Mouse (Mus musculus) skeletal muscle tissue, adult 2 months (tissue): Measurements from ENCODE around the gene Mrps34.

Experiments
- DNase-seq: peaks from one replicate; pipeline ENCODE4 v3.0.0-alpha.2; 2012; ENCODE audit warnings: low read depth, low spot score

The Mrps34 gene

DNA sequence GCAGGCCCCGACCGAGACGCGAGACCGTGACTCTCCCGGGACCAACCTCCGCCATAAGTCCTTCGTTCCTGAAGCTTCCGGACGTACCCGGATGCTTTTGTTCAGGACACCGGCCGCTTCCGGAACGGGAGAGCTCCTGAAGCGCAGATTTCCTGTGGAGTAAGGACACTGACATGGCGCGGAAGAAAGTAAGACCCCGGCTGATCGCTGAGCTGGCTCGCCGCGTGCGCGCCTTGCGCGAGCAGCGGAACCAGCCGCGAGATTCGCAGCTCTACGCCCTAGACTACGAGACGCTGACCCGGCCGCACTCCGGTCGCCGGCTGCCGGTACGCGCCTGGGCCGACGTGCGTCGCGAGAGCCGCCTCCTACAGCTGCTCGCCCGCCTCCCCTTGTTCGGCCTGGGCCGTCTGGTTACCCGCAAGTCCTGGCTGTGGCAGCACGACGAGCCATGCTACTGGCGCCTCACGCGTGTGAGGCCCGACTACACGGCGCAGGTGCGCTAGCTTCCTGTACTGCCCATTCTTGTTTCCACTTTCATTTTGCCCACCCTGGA lies at the start of gene Mrps34, which contains the start of gene Eme2:
Gene Mrps34 (plus strand): TSS at position 122 of the 553 bp plus-strand sequence.
Gene Eme2 (minus strand): TSS at position 93 of the 553 bp plus-strand sequence.
- DNase-seq = peak; percentile 78

DNA sequence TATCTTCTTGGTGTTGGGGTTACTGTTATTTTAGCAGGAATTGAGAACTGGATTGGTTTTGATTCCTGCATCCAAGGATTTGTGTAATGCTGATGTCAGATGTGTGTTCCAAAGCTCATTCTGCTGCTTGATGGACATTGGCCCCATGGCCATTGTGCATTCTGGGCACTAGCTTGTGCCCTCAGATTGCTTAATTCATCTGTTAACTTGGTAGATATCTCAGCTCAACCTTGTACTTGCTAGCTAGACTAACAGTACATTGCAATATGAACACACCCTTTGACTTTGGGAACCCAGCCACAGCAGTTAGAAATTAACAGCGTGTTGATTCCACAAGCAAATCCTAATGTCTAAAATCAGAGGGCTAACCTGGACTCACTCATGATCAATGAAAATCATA lies 47.5 kb upstream of the Mrps34 start:
- no peak for DNase-seq

DNA sequence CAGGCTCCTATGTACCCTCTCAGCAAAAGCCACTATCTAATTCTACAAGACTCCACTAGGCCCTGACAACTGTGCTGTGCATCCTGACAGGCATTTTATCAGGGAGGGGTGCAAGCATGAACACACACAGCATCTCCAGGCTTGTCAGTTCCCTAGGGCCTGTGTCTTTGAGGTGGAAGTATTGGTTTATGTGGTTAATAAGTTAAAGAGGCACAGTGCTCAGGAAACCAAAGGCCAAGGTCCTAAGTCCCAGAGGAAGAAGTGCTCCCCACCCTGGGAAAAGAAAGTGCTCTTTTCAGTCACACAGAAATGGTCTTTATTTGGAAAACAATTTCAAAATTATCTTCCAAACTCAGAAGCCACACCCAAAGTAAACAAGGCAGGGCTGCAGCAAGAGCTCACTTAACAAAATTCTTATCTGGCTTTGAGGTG lies 46.3 kb upstream of the Mrps34 start:
- DNase-seq = no peak

DNA sequence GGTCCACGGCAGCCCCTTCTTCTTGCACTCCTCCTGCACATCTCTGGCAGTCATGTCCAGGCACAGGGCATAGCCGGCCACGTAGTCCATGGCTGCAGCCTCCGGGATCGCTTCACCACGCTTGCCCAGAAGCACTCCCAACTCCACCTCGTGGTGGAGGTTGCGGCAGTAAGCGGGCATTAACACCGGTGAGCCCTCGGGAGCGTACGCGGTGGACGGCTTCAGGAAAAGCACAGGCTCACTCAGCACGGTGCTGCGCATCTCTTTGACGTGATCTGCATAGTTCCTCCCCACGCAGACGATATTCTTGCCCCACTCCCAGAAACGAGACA lies 45.2 kb upstream of the Mrps34 start:
- DNase-seq = no peak

DNA sequence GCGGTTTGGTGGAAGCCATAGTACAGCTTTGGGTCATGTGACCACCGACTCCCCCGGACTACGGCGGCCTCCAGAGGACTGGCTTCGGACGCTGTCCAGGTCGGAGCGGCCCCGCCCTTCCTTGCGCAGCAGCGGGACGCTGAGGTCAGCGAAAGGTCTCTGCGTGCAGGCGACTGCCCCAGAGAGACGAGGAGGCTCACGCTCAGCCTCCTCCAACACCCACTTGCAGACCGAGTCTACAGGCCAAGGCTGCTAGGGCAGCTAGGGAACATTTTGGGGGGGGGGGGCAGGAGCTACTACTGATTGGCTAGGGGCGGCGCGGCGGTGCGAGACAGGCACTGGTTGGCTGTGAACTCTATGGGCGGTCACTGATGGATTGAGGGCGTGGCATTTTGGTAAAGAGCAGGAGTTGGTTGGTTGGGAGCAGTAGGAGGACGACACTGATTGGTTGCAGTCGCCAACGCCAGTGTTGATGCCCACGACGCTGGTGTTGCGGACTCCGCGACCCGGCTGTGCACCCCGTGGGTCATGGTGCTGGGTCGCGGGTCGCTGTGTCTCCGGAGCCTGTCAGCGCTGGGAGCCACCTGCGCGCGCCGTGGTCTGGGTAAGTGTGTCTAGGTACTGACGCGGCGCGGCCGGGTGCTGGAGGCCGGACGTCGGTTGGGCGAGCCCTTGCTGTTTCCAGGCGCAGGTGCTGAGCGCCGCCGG lies 44.7 kb upstream of the Mrps34 start, which contains the start of gene Fahd1:
Gene Fahd1 (minus strand): TSS at position 300 of the 708 bp plus-strand sequence.
- peak; percentile 97 for DNase-seq

DNA sequence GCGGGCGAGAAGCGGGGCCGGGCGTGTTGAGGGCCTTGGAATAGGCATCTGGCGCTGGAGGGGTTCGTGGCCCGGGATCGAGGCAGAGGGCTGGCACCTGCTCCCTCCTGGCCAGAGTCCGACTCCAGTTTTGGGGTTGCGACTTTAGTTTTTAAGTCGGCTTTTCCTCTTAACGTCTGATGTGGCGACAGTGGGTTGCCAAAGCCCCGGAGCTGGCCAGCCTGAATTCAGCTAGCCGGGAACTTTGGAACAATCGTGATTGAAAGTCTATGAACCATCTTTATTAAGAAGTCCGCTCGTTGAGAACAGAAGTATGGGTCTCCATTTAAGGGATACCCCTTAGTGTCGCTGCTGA lies 44.2 kb upstream of the Mrps34 start:
- DNase-seq = no peak

DNA sequence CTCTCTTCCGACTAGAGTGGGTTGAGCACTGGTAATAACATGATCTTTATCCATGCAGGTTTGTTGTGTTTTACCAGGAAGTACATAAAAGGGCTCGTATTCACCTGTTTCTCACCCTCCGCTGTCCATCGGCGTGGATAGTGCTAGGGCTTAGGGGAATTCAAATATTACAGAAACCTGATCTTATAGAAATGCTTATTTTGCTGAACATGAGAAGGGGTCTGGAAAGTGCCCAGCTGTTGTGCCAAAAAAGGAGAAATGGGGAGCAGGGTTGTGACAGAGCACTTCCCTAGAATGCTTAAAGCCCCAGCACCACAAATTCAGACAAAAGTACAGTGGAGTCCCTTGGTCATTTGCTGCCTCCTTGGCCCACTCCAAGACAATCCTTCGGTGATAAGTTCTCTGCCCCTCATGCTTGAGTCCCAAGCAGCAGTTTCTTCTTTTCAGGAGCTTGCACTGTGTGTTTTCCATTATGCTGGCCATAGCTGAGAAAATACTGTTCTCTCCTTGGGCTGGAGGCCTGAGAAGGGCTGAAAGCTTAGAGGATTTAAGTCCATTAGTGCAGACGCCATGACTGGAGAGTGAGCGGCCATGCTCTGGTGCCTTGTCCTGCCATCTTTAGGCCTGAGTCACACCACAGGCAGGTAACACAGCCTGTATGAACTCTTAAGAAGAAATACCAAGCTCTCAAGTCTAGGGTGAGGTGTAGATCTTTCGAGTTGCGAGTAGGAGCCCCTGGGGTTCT lies 43.4 kb upstream of the Mrps34 start:
- DNase-seq = no peak

DNA sequence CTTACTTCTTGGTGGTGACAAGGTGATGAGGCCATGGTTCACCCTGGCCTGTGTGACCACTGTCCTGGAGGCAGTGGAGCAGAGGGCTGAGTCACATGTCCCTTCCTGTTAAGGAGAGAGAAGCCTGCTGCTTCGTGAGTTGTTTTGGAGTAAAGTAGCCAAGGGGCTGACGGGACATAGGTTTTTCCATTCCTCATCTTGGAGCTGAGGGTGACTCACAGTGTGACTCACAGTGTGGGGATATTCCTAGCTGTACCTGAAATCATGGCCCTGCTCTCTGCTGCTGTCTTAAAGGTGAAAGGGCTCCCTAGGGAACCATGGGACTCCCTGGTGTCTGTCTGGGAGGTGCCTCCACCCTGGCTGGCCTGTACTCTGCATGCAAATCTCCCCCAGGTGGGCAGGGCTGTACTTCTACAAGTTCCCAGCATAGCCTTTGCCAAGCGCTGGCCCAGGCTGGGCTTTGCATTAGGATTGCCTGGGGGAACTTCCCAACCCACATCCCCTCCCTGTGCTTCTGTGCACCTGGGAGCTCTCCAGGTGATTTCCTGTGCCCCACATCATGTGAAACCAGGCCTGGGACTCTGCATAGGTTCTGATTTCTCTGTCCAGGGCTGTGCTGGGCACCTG lies 39.0 kb upstream of the Mrps34 start:
- no peak for DNase-seq

DNA sequence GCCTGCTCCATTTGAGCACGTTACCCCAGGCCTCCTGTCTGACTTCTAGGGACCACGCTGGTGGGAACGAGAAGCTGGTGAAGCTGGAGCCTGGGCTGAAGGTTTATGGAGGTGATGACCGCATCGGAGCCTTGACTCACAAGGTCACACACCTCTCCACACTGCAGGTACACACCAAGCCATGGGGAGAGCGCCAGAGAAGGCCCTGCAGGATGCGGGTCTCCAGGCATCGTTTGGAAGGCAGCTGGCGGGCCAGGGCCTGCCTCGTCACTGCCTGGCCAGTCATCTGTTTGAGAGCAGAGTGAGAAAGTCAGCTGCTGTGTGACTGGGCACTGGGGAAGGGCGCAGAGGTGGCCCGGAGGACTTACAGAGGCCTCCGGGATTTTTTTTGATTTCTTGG lies 38.3 kb upstream of the Mrps34 start:
- no peak for DNase-seq

DNA sequence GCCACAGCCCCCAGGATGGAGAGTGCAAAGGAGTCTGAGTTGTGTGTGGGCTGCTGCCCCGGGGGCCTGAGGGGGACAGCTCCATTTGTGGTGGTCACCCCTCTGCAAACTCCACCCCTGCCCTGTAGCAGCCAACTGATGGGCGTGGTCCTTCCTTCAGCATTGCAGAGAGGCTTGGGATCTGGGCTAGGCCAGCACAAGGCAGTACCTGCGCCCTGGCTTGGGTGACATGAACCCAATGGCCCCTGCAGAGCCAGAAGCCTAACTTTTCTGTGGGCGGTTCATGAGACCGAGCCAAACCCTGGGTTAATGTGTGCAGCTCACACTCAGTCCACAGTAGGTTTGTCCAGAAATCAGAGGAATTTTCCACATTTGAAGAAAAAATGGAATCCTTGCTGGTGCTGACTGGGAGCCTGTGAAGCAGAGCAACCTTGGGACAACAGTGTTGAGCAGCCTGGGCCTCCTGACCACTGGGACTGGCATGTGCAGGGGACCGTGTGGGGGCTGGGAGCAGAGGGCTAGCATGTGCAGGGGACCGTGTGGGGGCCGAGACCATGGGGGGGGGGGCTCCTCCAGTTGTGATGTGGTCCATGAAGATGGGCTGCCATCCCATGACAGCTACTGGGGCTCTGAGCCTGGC lies 37.0 kb upstream of the Mrps34 start:
- no peak for DNase-seq

DNA sequence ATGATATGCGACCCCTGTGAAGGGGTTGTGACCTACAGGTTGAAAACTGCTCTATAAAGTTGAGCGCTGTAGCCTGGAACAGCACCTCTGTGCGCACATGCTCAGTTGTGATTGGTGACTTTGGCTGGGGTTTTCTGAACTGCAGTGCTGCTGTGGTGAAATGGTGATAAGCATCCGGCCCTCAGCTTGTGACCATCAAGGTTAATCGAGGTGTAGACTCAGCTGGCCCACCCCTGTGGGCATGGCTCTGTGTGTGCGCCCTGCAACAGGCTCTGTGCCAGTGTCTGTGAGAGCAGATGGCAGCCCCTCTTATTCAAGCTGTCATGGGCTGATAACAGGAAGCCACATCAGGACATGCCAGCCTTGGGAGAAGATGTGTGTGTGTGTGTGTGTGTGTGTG lies 35.9 kb upstream of the Mrps34 start:
- DNase-seq = peak; percentile 33

DNA sequence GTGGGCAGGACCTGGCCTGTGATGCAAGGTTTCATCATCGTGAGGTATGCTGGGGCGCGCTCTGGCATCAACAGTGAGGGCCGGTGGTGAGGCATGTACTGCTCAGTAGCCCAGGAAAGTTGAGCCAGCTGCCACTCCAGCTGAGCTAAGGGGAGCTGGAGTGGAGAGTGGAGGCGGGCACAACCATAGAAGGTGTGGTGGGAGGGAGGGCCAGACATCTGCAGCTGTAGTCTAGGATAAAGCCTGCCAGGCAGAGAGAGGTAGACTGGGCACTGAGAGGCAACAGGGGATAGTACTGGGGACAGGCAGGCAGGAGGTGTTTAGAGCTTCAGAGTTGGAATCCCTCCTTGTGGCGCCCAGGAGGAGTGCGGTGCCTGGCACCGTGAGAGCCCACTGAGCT lies 34.8 kb upstream of the Mrps34 start:
- no peak for DNase-seq

DNA sequence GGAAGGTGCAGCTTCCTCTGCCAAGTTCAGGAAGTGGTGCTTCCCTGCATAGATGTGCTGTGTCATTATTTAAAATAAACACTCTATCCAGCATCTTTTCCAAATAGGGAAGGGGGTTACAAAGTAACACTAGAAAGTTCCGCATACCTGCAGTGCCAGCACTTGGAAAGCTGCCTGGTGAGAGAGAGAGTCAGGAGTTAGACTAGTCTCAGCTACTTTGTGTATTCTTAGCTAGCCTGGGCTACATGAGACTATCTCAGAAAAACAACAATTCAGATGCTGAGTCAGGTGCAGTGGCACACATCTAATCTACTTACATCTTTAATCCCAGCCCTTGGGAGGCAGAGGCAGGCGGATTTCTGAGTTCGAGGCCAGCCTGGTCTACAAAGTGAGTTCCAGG lies 33.1 kb upstream of the Mrps34 start:
- DNase-seq = no peak

DNA sequence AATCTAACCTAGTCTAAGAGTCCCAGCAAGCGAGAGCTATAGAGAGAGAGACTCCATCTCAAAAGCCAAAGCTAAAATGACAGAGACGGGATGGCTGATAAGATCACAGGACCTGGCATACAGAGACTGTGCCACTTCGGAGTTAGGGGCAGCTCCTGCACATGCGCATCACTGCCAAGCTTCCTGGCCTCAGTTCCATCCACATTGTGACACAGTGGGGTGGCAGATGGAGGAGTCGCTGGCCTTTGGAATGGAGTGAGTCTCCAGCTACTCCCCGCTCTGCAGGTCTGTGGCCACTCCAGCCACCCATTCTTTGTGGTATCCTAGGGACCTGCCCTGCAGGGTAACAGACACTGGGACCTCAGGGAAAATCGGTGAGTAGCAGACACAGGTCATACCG lies 29.1 kb upstream of the Mrps34 start, which contains the start of gene Igfals:
Gene Igfals (plus strand): TSS at position 222 of the 400 bp plus-strand sequence.
- DNase-seq = no peak

DNA sequence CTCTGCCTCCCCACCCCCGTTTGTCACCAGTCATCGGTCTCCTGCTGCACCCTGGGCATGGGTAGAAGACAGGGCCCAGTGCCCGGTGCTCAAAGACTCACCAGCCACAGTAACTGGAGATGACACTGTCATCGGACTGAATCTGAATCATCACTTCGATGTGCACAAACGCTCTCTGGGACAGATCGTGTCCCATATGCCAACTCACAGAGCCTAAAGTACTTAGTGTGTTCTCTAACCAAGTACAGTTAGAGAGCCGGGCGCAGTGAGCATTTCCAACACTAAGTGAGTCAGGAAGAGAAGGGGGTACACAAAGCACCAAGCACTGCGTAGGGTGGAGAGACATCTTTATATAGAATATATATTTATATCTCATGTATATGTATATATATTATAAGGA lies 27.0 kb upstream of the Mrps34 start:
- no peak for DNase-seq

DNA sequence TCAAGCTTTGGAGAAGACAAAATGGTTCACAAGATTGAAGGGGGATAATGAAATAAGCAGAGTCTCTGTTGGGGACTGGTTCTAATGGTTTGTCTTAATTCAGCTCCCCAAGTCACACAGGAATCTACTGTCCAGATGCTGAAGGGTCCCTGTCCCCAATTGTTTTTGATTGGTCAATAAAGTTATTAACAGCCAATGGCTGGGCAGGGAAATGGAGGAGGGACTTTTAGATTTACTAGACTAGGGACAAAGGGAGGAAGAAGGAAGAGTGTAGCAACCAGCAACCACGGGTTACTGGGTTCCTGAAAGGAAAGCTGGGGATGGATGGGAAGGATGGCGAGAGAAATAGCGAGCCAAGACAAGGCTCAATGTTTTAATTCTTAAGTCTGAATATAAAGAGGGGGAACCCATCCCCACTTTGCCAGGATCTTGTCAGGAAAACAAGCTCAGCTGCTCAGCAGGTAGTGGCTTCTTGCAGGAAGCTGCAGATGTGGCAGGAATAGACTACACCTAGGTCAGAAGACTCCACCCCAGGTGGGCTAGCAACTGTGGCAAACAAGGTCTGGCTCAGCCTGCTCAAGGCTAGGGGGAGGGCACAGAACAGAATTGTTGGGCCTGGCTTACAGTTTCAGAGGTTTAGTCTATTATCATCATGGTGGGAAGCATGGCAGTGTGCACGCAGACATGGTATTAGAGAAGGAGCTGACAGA lies 21.1 kb upstream of the Mrps34 start:
- DNase-seq = no peak

DNA sequence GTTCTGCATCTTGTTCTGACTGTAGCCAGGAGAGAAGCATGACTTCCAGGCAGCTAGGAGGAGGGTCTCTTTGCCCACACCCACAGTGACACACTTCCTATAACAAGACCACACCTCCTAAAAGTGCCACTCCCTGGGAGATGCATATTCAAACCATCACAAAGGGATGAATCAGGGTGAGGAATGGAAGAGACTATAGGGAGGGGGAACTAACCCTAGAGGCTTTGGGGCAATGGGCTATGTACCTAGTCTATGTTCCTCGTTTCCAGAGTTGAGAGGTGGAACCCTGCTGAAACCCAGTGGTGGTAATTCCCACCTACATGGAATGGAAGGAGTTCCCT lies 20.5 kb upstream of the Mrps34 start:
- no peak for DNase-seq

DNA sequence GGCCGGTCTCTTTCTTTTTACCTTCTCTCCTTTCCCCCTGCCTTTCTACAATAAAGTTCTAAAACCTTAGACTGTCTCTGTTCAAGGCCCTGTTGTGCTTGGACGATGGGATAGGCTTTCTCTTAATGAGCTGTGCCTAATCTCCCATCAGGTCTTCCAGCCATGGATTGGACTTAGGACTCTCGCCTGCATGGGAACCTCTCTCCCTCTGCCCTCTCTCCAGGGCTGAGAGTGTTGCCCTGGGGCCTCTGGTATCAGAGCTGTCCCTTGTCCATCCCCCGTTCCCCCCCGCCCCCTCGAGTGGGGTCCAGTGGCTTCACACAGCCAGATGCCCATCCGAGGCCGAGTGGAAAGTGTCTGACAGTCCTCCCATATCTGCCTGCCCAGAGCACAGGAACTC lies 19.9 kb upstream of the Mrps34 start:
- no peak for DNase-seq

DNA sequence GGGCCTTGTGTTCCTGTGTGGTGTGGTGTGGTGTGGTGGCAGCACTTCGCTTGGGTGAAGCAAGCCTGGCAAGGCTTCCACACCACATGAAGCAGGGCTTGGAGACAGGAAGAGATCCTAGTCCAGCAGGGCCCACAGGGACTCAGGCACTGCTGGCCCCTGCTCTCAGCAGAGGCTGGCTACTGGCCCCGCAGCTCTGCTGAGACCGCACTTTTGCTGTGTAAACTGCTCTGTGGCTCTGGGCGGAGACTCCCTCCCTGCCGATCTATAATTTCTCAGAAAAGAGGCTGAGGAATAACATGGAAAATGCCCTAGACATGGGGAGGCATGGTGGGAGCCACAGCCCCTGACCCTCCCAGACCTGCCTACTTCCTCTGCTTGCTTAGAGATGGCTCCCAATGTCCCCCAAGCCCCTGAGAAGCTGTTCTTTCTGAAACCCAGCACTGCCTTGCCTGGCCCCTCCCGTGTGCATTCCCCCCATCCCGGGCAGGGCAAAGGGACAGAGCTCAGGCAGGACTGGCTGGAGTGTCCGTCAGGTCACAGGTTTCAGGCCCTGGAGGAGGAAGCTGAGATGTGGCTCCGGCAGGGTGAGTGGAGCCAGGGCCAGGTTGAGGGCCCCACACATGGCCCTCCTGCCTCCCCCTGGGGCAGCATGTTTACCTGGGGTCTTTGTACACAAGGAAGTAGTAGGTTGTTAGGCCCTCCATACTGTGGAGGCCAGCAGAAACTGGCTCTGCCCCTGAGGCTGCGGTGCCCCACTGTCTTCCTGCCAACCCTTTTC lies 17.4 kb upstream of the Mrps34 start:
- DNase-seq = peak; percentile 71

DNA sequence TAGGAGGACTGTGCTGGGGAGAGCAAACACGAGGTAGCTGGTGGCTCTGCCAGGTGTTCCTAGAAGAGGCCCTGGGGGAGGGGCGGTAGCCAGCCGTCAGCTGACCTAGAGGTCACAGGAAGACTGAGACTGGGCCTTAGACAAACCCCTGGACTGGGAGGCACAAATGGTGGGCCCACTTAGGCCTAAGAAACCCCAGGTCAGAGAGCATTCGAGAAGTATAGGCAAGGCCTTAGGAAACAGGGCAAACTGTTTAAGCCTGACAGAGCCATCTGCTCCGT lies 16.9 kb upstream of the Mrps34 start:
- DNase-seq = peak; percentile 86

DNA sequence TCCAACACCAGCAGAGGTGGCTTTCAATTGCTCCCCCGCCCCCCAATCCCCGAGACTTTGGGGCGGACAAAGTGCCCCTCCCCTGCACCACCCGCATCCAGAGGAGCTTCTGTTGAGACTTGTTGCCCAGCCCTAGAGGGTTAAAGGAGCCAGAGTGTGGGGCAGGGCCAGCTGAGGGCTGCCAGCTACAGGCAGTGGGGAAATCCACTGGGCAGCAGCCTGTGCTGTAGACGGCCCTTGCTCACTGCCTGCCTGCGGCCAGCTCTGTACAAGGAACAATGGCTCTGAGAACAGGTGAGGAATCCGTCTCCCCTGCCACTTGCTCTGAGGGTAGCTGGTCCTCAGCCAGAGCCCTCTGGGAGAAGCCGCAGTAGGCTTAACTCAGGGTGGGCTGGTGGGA lies 16.4 kb upstream of the Mrps34 start:
- no peak for DNase-seq
